Mouse (Mus musculus) testis, adult 2 months (tissue): Measurements from ENCODE around the gene Fignl2. TPM values are rescaled to one million over a fixed set of nuclear protein-coding genes. Genes with fewer than 3 reads are reported as not detected.

Experiments
- H3K27ac ChIP-seq: fragments of 200-500 bp; 2 replicates; pipeline ENCODE4 v1.5.1; 2012; ENCODE audit warnings: low read depth, low read length; ENCODE audit not compliant: control insufficient read depth, insufficient read depth
- H3K27me3 ChIP-seq: fragments of 200-500 bp; 2 replicates; pipeline ENCODE4 v1.6.1; 2012; ENCODE audit warnings: mild to moderate bottlenecking, low read length, moderate library complexity; ENCODE audit not compliant: control insufficient read depth, insufficient read depth
- H3K36me3 ChIP-seq: fragments of 200-500 bp; 2 replicates; pipeline ENCODE4 v1.6.1; 2012; ENCODE audit warnings: mild to moderate bottlenecking, low read length; ENCODE audit not compliant: control insufficient read depth, insufficient read depth
- H3K4me1 ChIP-seq: fragments of 200-500 bp; 2 replicates; pipeline ENCODE4 v1.6.1; 2012; ENCODE audit warnings: low read length; ENCODE audit not compliant: control insufficient read depth, insufficient read depth
- H3K4me3 ChIP-seq: fragments of 200-500 bp; 2 replicates; pipeline ENCODE4 v1.5.1; 2012; ENCODE audit warnings: low read depth, mild to moderate bottlenecking, low read length, moderate library complexity, mixed read lengths; ENCODE audit not compliant: control insufficient read depth
- CTCF ChIP-seq: fragments of 200-500 bp; IDR thresholded peaks from 2 replicates; pipeline ENCODE4 v1.5.1; 2012; ENCODE audit warnings: low read depth, mild to moderate bottlenecking, inconsistent platforms, low read length, moderate library complexity; ENCODE audit not compliant: control insufficient read depth, insufficient read depth, insufficient replicate concordance
- POLR2A ChIP-seq: fragments of 200-500 bp; IDR thresholded peaks from 2 replicates; pipeline ENCODE4 v1.6.1; 2012; ENCODE audit warnings: low read depth, mild to moderate bottlenecking, inconsistent platforms, low read length, moderate library complexity; ENCODE audit not compliant: control insufficient read depth
- polyA plus RNA-seq: library from polyadenylated mRNA; depleted of rRNA; stranded (reverse); fragments of >200 nt; gene quantifications from 2 replicates; pipeline ENCODE4 v1.2.3, GENCODE M21; 2012

The Fignl2 gene
- polyA plus RNA-seq, 1 experiment, result 0.44 TPM

DNA sequence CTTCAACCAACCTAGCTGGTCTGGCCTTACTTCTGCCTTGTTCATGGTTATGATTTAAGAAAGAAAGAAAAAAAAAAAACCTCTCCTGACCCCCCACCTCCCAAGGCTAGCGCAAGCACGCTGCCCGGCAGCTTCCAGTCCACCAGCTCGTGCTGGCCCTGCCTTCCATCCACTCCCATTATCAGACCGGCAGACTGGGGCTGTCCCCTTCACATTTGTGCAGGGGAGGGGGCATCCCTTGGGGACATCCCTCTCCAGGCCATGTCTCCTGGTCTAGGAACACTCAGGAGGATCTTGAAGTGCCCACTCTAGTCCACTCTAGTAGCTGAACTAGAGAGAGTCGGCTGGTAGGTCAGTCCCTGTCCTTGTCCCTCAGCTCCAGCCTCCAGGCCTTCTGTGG lies 33.8 kb downstream of the Fignl2 start:
- H3K4me1 ChIP-seq, result peaks cover 13% of the 10 kb centered on the region
- no peak for TF ChIP-seq CTCF
- peaks cover 2% of the 10 kb centered on the region; the same call in 1 of the 2 replicates for H3K27me3 ChIP-seq
- H3K27ac ChIP-seq, result no peak overlapping the region
- peak overlapping the region; percentile 58 for H3K4me3 ChIP-seq
- no peaks in the 10 kb centered on the region for H3K36me3 ChIP-seq

GRCm38 (mm10) chr15:101042613-101043012 lies 35.8 kb downstream of the Fignl2 start:
- H3K27me3 ChIP-seq, result peaks cover 2% of the 10 kb centered on the region; the same call in 1 of the 2 replicates
- H3K27ac ChIP-seq, result no peak overlapping the region
- peak; percentile 78; the same call in 1 of the 2 replicates for TF ChIP-seq CTCF
- TF ChIP-seq POLR2A, result no peak
- no peak overlapping the region for H3K4me3 ChIP-seq
- peaks cover 17% of the 10 kb centered on the region for H3K4me1 ChIP-seq
- H3K36me3 ChIP-seq, result no peaks in the 10 kb centered on the region

- H3K27ac ChIP-seq, result no peak overlapping the region
- H3K4me1 ChIP-seq, result peaks cover 16% of the 10 kb centered on the region
- no peak overlapping the region for H3K4me3 ChIP-seq
- H3K27me3 ChIP-seq, result peaks cover 2% of the 10 kb centered on the region; the same call in 1 of the 2 replicates
- no peaks in the 10 kb centered on the region for H3K36me3 ChIP-seq
- TF ChIP-seq POLR2A, result no peak
- TF ChIP-seq CTCF, result no peak
Measured at GRCm38 (mm10) chr15:101041966-101042365, 36.4 kb downstream of the Fignl2 start.

DNA sequence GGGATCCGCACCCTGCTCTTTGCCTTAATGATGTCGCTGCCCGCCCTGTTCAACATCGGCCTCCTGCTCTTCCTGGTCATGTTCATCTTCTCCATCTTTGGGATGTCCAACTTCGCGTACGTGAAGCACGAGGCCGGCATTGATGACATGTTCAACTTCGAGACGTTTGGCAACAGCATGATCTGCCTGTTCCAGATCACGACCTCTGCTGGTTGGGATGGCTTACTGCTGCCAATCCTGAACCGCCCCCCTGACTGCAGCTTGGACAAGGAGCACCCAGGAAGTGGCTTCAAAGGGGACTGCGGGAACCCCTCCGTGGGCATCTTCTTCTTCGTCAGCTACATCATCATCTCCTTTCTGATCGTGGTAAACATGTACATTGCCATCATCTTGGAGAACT lies 38.7 kb downstream of the Fignl2 start:
- Histone ChIP-seq H3K27ac (no peak overlapping the region), H3K27me3 (no peaks in the 10 kb centered on the region), H3K36me3 (no peaks in the 10 kb centered on the region), H3K4me3 (peak overlapping the region; percentile 16), H3K4me1 (peaks cover 6% of the 10 kb centered on the region)
- no peak for TF ChIP-seq POLR2A
- TF ChIP-seq CTCF, result peak; percentile 54; the same call in 1 of the 2 replicates

DNA sequence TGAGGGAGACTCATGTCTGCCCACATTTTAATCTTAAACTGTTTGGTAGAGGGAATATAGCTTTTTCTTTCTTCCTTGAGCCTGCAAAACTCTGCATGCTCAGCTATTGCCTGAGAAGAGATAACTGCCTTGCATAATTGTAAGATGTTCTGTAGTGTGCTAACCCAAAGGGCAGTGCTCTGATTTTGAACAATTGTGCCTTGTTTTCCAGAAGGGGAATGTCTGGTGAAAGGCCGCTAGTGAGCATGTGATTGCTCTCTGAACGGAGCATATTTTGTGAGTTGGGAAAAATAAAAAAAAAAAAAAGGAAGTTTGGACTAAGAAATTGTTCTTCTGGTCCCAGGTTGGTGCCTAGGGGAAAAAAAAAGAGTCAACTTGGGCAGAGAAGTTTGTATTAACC lies 49.4 kb downstream of the Fignl2 start:
- H3K27ac ChIP-seq, result no peak overlapping the region
- H3K27me3 ChIP-seq, result no peaks in the 10 kb centered on the region
- H3K4me3 ChIP-seq, result no peak overlapping the region
- no peaks in the 10 kb centered on the region for H3K36me3 ChIP-seq
- no peaks in the 10 kb centered on the region for H3K4me1 ChIP-seq
- no peak for TF ChIP-seq CTCF
- no peak for TF ChIP-seq POLR2A

DNA sequence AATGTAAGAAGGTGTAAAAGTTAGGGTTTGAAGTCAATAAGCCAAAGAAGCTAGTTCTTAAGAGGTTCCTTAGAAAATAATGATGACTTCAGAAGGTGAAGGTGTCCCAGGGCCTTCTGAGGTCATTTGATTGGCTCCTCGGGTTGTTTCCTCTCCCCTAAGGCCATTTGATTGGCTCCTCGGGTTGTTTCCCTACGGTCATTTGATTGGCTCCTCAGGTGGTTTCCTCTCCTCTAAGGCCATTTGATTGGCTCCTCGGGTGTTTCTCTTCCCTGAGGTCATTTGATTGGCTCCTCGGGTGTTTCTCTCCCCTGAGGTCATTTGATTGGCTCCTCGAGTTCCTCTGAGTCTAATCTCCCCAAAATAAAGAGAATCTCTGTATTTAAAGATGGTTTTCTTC lies 67.0 kb downstream of the Fignl2 start:
- H3K27ac ChIP-seq, result no peak overlapping the region
- H3K27me3 ChIP-seq, result no peaks in the 10 kb centered on the region
- H3K4me3 ChIP-seq, result no peak overlapping the region
- TF ChIP-seq POLR2A (no peak), CTCF (no peak)
- H3K36me3 ChIP-seq, result no peaks in the 10 kb centered on the region
- H3K4me1 ChIP-seq, result peaks cover 13% of the 10 kb centered on the region

DNA sequence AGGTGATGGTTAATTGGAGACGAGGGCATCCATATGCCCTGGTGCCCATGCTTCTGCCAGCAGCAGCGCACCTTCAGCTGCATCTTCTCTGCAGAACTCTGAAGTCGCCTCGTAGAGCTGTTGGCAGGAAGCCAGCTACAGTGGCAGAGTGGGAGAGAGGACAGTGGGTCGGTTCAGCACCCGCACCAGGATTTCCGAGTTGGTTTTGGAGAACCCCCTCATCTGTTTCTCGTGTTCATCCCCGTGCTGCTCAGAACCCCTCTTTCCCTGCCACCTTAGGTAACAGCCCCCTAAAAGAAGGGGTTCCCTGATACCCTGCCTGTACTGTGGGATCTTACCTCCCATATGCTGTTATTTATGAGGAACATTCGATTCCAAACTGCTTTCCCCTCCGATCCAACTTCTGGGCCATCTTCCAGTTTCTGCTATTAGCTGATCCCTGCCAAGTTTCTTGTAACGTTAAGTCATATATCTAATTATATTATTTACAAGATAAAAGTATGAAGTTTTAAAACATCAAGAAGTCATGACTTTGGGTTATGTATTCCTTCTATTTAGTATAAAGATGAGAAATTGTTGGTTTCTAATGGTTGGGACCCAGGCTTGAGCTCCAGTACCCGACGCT lies 69.9 kb downstream of the Fignl2 start:
- TF ChIP-seq CTCF, result no peak
- no peak for TF ChIP-seq POLR2A
- no peaks in the 10 kb centered on the region for H3K27me3 ChIP-seq
- H3K27ac ChIP-seq, result no peak overlapping the region
- H3K4me1 ChIP-seq, result peaks cover 7% of the 10 kb centered on the region
- H3K36me3 ChIP-seq, result no peaks in the 10 kb centered on the region
- no peak overlapping the region for H3K4me3 ChIP-seq

- H3K27me3 ChIP-seq, result no peaks in the 10 kb centered on the region
- no peak overlapping the region for H3K27ac ChIP-seq
- H3K4me3 ChIP-seq, result no peak overlapping the region
- H3K36me3 ChIP-seq, result no peaks in the 10 kb centered on the region
- H3K4me1 ChIP-seq, result peaks cover 7% of the 10 kb centered on the region
- TF ChIP-seq POLR2A, result no peak
- no peak for TF ChIP-seq CTCF
Measured at GRCm38 (mm10) chr15:101007236-101007635, 71.1 kb downstream of the Fignl2 start.
